Mouse (Mus musculus) layer of hippocampus, adult 18-20 months (tissue): ENCODE measurements around the gene Grasp. TPM values are rescaled to one million over a fixed set of nuclear protein-coding genes. Genes with fewer than 3 reads are reported as not detected.

ENCODE experiments used
- DNase-seq, 2 experiments: peaks; one replicate each; pipeline ENCODE4 v3.0.0; 2022; ENCODE audit warnings: low spot score in 2 of 2
- total RNA-seq, 2 experiments: library from RNA; stranded (reverse); gene quantifications; 2 replicates each; pipeline ENCODE4 v1.2.3; 2021

Gene Grasp
- total RNA-seq, 2 experiments from 2014 or later = 75.9 to 86.7 TPM

GRCm38 (mm10) chr15:101224977-101225376, 989 bp downstream of the Grasp start:
- no peak for DNase-seq

GRCm38 (mm10) chr15:101227971-101228370, 4.0 kb downstream of the Grasp start:
- no peak for DNase-seq

GRCm38 (mm10) chr15:101228866-101229590, 5.0 kb downstream of the Grasp start:
- no peak for DNase-seq

DNA sequence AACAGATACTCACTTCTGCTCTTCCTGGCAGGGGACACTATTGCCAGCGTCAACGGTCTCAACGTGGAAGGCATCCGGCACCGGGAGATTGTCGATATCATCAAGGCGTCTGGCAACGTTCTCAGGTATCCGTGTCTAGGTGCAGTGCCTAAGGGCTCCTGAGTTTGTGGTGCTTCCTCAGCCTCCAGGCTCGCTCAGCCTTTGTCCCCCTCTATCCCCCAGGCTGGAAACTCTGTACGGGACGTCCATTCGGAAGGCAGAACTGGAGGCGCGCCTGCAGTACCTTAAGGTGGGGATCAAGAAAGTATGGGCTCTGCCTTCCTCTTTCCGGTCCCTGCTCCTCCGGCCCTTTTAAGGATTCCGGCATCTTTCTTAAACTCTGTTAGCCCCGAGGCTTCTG, 6.5 kb downstream of the Grasp start:
- DNase-seq = no peak

- no peak for DNase-seq
Measured at GRCm38 (mm10) chr15:101230995-101231647, 7.1 kb downstream of the Grasp start.

- no peak for DNase-seq
Measured at GRCm38 (mm10) chr15:101231648-101232180, 7.7 kb downstream of the Grasp start.

DNA sequence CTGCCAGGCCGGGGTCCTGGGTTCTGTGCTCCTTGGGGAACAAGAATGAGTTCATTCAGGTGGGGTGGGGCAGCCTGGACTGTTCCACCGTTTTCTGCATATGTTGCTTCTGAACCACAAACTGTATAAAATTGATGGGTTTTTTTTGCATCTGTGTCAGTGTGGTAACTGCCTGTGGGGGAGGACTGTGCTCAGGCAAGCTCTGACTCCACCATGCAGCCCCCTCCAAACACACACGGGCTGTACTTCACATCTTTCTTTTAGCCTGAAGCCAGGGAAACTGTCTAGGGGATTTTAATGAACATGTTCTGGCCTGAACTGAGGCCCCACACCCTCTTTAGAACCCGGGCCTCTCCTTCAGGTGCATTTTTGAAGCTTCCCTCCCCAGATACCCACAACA, 8.6 kb downstream of the Grasp start:
- DNase-seq = no peak

DNA sequence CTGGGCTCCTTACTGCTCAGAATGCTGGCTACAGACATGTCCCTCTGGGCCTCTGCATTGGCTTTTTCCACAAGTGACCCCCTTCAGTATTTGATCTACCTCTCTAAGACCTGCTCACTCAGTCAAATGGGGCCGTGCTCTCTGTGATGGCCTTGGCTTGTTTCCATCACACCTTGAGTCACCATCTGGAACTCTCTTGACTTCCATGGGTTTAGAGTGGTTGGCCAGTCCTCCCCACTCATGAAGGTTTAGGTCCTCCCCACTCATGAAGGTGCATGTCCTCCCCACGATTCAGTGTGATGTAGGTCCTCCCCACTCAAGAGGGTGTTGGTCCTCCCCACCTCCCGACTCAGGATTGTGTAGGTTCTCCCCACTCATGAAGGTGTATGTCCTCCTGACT, 9.2 kb downstream of the Grasp start:
- no peak for DNase-seq

DNA sequence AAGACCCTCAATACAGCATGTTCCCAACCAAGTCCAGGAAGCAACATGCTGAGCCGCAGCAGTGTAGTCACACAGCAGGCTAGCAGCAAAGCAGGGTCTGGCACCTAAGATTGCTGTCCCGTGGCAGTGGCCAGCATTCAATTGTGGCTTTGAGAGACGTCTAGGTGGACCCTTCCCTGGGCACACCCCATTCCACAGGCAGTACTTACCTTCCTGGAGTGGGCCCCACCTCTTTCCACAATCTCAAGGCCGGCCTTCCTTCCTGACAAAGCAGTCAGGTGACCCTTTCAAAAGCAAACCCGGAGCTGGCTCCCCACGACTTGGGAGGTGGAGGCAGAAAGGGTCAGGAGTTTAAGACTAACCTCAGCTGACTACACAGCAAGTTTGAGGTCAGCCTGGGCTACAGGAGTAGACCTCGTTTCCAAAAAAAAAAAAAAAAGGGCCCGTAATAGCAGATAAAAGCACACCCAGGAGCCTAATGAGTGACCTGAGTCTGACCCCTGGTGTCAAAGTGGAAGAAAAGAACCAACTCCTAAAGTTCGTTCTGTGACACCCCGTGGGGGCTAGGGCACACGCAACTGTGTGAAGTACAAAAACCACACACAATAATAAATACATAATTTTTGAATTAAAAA, 9.8 kb downstream of the Grasp start:
- no peak for DNase-seq

DNA sequence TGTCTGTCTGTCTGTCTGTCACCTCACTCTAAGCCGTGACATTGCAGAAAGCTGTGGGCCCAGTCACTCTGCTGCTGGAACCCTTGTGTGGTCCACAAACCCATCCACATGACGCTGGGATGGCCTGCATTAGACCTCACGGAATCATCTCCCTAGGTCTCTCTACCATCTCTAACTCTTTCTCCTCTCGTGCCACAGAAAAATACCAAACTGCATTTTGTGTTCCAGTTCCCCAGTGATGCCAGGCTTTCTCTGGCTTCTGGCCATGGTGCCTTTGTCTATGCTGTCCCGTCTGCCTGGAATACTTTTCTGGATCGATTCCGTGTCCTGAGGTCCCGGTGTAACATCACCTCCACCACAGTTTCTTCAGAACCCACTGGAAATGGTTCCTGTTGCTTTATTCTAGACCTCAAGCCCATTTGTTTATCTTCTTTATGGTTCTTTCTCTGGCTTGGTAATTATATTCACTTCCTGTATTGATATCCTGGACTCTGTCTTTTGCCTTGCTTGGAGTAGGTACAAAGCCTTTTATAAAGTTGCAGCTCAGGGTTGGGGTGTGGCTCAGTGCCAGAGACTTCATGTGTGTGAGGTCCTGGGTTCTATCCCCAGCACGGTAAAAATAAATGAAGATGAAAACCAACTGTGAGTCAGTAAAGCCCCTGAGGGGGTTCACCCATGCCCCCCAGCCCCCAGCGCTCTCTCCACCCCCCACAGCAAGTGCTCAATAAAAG, 10.8 kb downstream of the Grasp start:
- DNase-seq = peak in 1 of 2 experiments; percentile 69

DNA sequence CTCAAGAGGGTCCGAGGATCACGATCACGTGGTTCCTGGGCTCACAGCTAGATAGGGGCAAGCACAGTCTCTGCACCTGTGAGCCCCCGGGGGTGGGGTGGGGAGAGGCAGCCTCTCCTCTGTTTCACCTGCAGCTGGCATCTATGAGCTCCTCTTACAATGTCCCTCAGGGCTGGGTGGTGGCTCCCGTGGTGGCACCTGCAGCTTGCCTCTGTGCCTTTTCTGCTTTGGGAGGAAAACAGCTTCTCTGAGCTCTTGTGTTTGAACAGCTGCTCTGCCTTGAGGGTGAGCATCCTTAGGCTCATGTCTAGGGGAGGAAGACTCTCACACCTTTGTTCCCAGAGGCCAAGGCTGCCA, 11.3 kb downstream of the Grasp start:
- DNase-seq = no peak

GRCm38 (mm10) chr15:101235728-101236327, 11.8 kb downstream of the Grasp start:
- peak in 1 of 2 experiments; percentile 75 for DNase-seq

- DNase-seq = no peak
Measured at GRCm38 (mm10) chr15:101236878-101237277, 12.9 kb downstream of the Grasp start.

- peak; percentile 68 to 74 for DNase-seq
Measured at GRCm38 (mm10) chr15:101238885-101239511, 15.0 kb downstream of the Grasp start.

GRCm38 (mm10) chr15:101239821-101240220, 15.8 kb downstream of the Grasp start:
- DNase-seq = no peak

GRCm38 (mm10) chr15:101240799-101241204, 16.8 kb downstream of the Grasp start:
- peak; percentile 87 to 97 for DNase-seq

- no peak for DNase-seq
Measured at GRCm38 (mm10) chr15:101241236-101241635, 17.2 kb downstream of the Grasp start.

DNA sequence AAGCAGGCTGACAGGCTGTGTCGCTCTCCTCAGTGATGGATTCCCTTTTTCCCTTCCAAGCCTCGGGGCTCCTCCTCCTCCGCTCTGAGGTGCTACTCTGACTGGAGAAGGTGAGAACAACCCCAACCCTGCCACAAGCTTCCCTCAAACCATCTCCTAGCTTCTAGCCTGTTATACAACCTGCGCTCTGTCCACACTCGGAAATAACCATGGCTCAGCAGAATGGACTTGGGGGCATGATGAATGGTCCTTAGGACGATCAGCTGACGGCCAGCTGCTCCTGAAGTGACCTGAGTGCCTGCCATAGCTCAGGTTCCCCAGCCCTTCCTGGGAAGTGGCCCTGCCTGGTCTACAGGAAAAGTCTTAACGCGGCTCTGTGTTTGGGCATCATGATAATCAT, 17.9 kb downstream of the Grasp start:
- no peak for DNase-seq

DNA sequence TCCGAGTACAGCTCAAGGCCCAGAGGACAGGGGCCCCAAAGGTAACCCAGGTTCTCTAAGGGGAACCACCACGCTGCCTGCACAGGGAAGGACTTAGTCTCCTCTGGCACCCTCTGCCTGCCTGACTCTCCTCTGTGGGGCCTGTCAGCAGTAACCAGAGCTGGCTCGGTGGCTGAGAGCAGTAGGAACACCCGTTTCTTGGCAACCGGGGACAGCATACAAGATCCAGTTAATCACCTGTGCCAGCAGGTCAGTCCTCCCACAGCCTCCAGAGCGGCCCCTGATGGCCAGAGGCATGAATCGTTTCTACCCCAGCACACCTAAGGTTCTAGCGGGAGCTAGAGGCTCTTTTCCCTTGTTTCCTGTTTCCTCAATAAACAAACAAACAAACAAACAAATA, 18.7 kb downstream of the Grasp start:
- DNase-seq = no peak

GRCm38 (mm10) chr15:101244012-101244411, 20.0 kb downstream of the Grasp start:
- no peak for DNase-seq
